Mouse (Mus musculus): ENCODE measurements around the gene Dapk2.

- TF ChIP-seq TAL1 (IDR thresholded peaks at IDR 0.05; ENCODE audit: low read length) (no peak), GATA1 (IDR thresholded peaks at IDR 0.05; ENCODE audit: low read length) (no peak)
Observed at GRCm38 (mm10) chr9:66294227-66294626, 136.2 kb downstream of the Dapk2 start.
